Mouse (Mus musculus): ENCODE results near the gene Gm49380.

DNA sequence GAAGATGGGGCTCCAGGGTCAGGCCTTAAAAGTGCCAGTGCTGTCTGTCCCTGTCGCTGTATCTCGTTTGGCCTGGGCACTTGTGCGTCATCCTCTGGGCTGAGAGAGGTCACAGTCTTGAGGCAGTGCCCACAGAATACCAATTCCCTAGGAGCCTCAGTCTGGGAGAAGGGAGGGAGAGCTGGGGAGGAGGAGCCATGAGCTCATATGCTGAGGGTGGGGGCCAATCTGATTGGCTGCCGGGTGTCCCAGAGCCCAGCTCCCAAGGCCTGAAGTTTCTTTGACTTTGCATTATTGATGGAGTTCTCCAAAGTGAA lies 40.7 kb downstream of the Gm49380 start:
- TF ChIP-seq CTCF (IDR thresholded peaks at IDR 0.05) (no peak), EP300 (IDR thresholded peaks at IDR 0.05) (no peak)

Measured in lung, postnatal 0 days (tissue).